Mouse (Mus musculus) layer of hippocampus, adult 9-11 months (tissue): Measurements from ENCODE around the gene Cldn4.

ENCODE experiments used
- DNase-seq: peaks from one replicate; pipeline ENCODE4 v3.0.0; 2022

The Cldn4 gene

DNA sequence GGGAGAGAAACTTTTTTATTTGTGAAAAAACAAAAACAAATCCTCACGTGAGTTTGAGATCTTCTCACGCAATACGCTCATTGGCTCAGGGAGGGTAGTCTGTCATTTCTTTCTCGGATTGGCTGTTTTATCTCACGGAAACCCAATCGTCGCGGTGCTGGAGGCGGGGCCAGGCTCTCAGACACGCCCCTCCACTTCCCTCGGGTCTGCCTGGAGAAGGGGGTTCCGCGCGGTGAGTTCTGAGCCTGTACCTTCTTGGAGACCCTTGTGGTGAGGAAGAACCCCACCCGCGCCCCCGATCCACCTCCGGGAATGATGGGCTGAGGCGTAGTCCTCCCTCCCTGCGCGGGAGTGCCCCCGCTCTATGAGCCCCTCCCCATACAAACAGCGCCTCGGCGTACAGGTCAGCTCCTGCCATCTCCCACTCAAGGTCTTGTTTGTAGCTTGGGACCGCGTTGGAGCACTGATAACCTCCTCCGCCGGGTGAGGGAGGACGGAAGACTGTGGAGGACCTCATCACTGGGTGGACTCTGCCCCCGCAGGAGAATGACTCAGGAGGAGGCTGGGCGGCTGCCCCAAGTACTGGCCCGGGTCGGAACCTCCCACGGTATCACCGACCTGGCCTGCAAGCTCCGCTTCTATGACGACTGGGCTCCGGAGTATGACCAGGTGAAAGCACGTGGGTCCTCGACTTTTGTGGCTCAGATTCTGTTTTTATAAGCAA lies 14.4 kb downstream of the Cldn4 start, which contains the start of gene Mettl27:
Mettl27 (plus strand) TSS at position 190 of the 724 bp plus-strand sequence.
- DNase-seq = peak; percentile 85

DNA sequence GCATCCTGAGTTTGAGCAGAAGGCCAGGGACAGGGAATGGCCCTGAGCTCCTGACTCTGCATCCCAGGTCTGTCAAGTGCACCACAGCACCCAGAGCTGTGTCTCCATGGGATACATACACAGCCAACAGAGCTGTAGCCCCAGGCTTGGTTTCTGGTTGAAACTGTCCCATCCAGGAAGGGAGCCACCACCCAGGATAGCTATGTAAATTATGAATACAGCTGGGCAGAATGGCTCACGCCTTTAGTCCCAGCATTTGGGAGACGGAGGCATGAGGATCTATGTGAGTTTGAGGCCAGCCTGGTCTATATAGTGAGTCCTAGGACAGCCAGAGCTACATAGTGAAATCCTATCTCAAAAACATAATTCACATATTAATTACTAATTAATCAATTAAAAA lies 16.7 kb downstream of the Cldn4 start:
- DNase-seq = no peak

GRCm38 (mm10) chr5:134926726-134927125 lies 20.0 kb downstream of the Cldn4 start:
- no peak for DNase-seq

GRCm38 (mm10) chr5:134923141-134923540 lies 23.6 kb downstream of the Cldn4 start:
- no peak for DNase-seq

DNA sequence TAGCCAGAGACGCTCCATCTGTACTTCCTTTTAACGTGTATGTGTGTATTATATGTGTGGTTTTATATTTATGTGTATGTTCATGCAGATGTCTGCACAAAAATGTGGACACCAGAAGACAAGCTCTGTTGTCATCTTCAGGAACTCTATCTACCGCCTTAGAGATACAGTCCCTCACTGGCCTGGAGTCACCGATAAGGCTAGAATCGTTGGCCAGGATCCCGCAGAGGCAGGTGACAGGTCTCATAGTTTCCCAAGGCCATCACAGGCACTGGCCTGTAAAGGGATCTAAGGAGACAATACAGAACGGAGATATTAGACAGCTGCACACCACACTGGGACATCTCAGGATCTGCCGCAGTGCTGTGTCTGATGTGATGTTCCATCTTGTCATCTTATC lies 25.6 kb downstream of the Cldn4 start:
- no peak for DNase-seq

GRCm38 (mm10) chr5:134920106-134920687 lies 26.5 kb downstream of the Cldn4 start:
- no peak for DNase-seq

DNA sequence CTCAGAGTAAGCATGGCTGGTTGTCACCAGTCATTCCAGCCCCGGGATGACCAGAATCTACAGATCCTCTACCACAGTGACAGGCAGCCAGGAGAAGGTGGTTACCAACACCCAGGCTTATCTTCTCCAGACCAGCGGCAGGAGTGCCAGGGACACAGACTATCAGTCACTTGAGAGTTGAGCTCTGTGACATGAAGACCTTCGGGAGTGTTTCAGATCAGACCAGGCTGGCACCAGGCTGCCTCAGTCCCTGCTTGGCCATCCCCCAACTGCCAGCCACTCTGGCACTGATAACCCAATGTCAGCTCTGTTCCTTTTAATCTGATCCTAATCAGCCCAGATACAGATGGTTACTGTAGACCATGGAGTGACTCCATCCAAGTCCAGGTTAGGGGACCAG lies 27.6 kb downstream of the Cldn4 start:
- no peak for DNase-seq

- DNase-seq = peak; percentile 14
Measured at GRCm38 (mm10) chr5:134918071-134918832, 28.5 kb downstream of the Cldn4 start.

DNA sequence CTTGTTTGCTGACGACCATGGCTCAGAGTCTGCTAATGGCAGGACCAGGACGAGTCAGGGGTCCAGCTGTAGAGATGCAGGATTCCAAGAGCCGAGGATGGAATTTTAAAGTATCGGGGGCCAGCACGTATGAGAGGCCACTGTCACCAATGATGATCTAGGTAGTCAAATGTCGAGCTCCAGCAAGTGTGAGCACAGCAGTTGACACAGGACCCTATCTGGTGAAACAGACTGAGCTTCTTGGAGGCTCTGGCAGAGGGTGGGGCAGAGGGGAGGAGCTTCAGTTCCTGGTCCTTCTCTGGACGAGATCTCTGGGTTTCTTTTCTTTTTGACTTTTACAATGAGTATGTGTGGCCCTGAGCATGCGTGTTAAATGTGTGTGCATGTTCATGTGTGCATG lies 31.4 kb downstream of the Cldn4 start, which contains the start of gene Cldn13:
Cldn13 (minus strand) TSS at position 216 of the 400 bp plus-strand sequence.
- DNase-seq = no peak

DNA sequence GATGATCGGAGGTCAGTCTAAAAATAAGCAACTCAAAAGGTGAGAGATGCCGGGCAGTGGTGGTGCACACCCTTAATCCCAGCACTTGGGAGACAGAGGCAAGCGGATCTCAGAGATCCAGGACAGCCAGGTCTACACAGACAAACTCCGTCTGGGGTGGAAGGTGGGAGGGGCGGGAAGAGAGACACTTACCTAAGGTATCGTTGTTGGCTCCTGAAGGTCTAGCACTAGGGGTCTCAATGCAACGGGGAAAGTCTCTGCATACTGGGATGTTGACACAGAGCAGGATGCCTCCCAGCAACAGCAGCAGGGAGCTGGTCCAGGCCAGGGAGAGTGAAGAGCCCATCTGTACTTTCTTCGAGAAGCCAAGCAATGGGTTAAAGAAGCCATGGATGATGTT lies 32.2 kb downstream of the Cldn4 start:
- no peak for DNase-seq

DNA sequence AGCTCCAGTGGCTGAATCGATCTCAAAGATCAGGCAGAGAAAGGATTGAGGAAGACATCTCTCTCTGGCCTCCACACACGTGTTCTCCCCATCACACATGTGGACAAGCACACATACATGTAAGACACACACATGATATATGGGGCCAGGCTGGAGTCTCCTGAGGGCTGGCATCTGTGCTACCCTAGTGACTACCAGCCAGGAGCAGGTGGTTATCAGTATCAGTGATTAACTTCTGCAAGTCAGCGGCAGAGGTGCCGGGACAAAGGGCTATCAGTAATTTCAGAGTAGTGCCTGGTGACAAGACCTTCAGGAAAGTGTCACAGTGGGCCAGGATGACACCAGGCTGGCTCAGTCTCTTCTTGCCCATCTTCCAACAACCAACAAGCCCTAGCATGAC lies 33.0 kb downstream of the Cldn4 start:
- DNase-seq = no peak

- DNase-seq = no peak
Measured at GRCm38 (mm10) chr5:134913352-134913751, 33.4 kb downstream of the Cldn4 start.

GRCm38 (mm10) chr5:134911901-134912300 lies 34.8 kb downstream of the Cldn4 start:
- no peak for DNase-seq

DNA sequence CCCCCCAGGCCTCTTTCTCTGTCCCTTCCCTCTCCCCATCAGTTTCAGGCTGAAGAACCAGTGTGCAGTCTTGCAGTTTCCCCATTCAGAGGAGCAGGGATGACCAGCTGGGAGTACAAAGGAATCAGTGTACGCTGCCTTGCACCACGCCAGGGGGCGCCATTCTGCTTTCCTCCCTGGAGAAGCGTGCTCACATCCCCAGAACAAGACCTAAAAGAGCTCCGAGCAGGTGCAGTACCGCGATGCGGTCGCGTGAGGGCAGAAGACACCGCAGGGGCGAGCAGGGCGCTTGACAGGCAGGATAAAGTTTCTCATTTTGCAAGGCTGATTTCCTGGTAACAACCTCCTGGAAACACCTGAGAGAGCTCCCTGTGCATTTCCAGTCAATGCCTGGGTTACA lies 39.6 kb downstream of the Cldn4 start:
- peak; percentile 90 for DNase-seq

- DNase-seq = no peak
Measured at GRCm38 (mm10) chr5:134906633-134907032, 40.1 kb downstream of the Cldn4 start, which contains the start of gene Tmem270. Gene Tmem270 (minus strand): TSS chr5:134906733.

DNA sequence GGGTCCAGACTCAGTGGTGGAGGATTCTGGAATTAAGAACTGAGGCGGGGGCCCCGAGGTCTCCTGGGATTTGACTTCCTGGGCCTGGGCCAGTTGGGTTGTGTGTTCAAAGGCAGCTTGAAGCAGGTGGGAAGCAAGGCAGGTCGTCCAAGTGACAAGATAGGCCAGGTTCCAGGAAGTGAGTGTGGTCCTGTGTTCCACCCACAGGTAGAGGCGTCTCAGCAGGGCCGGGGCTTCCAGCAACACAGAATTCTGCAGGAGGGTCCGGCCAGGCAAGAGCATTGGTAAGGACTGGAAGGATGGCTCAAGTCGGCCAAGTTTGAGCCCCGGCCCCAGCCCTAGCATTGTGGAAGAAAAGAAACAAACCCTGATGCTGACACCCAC lies 45.1 kb downstream of the Cldn4 start:
- no peak for DNase-seq

GRCm38 (mm10) chr5:134901012-134901643 lies 45.6 kb downstream of the Cldn4 start:
- DNase-seq = peak; percentile 13

- no peak for DNase-seq
Measured at GRCm38 (mm10) chr5:134897596-134897995, 49.1 kb downstream of the Cldn4 start.

- DNase-seq = no peak
Measured at GRCm38 (mm10) chr5:134896965-134897364, 49.8 kb downstream of the Cldn4 start.

DNA sequence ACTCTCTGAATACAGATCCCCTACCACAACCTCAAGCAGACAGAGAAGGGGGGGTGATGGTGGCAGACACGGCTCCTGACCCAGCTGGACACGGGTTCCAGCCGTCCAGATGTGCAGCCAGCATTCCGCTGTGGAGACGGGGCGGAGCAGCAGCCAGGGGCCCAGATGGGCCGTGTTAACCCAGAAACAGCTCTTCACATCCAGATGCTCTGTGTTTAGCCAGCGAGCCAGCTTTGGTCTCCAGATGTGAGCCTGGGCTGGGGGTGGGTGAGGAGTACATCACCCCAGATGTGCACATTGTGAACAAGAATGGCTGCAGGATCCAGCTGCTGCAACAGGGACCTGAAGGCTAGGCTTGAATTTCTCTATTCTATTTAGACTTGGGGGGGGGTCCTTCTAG lies 51.4 kb downstream of the Cldn4 start:
- no peak for DNase-seq
